Mouse (Mus musculus) B cell, adult (primary cell): ENCODE measurements around the gene Vmn1r211. TPM values are rescaled to one million over a fixed set of nuclear protein-coding genes. Genes with fewer than 3 reads are reported as not detected.

Experiments
- total RNA-seq: library from RNA; stranded (reverse); gene quantifications from 4 replicates; pipeline ENCODE4 v1.2.4, GENCODE M21; 2023; ENCODE audit not compliant: inconsistent age

The Vmn1r211 gene
- total RNA-seq: not detected in 4 replicates

GRCm38 (mm10) chr13:22857461-22857860 lies at the start of gene Vmn1r211:
Gene Vmn1r211 (minus strand): TSS chr13:22857561.

GRCm38 (mm10) chr13:22884105-22884504 lies 26.7 kb upstream of the Vmn1r211 start, which contains the start of gene Vmn1r212:
Gene Vmn1r212 (minus strand): TSS chr13:22884205.

GRCm38 (mm10) chr13:22831248-22831647 lies 26.1 kb downstream of the Vmn1r211 start, which contains the start of gene Vmn1r210:
Gene Vmn1r210 (minus strand): TSS chr13:22831348.

GRCm38 (mm10) chr13:22809582-22809981 lies 47.8 kb downstream of the Vmn1r211 start, which contains the start of gene Vmn1r209:
Gene Vmn1r209 (minus strand): TSS chr13:22809682.

Other genes starting within 250 kb of the Vmn1r211 start
- not detected in 4 replicates for gene Vmn1r206, start 233.3 kb downstream of the Vmn1r211 start, total RNA-seq
- not detected in 4 replicates for gene Vmn1r207-ps, start 127.9 kb downstream of the Vmn1r211 start, total RNA-seq
- gene Vmn1r208, start 80.2 kb downstream of the Vmn1r211 start, total RNA-seq: not detected in 4 replicates
- 0.10 TPM in 1 of 4 replicates, not detected in the others for gene Vmn1r209, start 47.9 kb downstream of the Vmn1r211 start, total RNA-seq
- gene Vmn1r210, start 26.2 kb downstream of the Vmn1r211 start, total RNA-seq: not detected in 4 replicates
- not detected in 4 replicates for gene Vmn1r212, start 26.6 kb upstream of the Vmn1r211 start, total RNA-seq
- gene Vmn1r213, start 150.1 kb upstream of the Vmn1r211 start, total RNA-seq: not detected in 4 replicates
- not detected in 4 replicates for gene Vmn1r214, start 172.9 kb upstream of the Vmn1r211 start, total RNA-seq
- not detected in 4 replicates for gene Vmn1r215, start 210.5 kb upstream of the Vmn1r211 start, total RNA-seq